Mouse (Mus musculus): ENCODE data around the gene Herc2. TPM values are rescaled to one million over a fixed set of nuclear protein-coding genes. Genes with fewer than 3 reads are reported as not detected.

Herc2 gene
- polyA plus RNA-seq, 1 experiment from 2014 or later = 50.0 TPM

- Histone ChIP-seq H3K9ac (ENCODE audit: low read depth, low read length) (no peak overlapping the region), H3K36me3 (ENCODE audit: control insufficient read depth, insufficient read depth, low read length) (no peaks in the 10 kb centered on the region), H3K4me1 (ENCODE audit: control insufficient read depth, insufficient read depth, low read depth, low read length) (no peaks in the 10 kb centered on the region), H3K27ac (ENCODE audit: low read depth, low read length) (no peak overlapping the region), H3K27me3 (replicated peaks; ENCODE audit: control insufficient read depth, insufficient read depth, low read length) (no peaks in the 10 kb centered on the region), H3K4me2 (ENCODE audit: low read length) (no peak overlapping the region), H3K9me3 (ENCODE audit: control insufficient read depth, low read length) (no peaks in the 10 kb centered on the region), H3K4me3 (ENCODE audit: low read length) (no peak overlapping the region)
- ATAC-seq = no peak
- WGBS = 95% methylated on average over 2 of the region's 2 CpGs
Measured at GRCm38 (mm10) chr7:56277506-56277905, 227.5 kb downstream of the Herc2 start.

Other genes starting within 250 kb of the Herc2 start
- 44.8 and 45.1 TPM in 2 replicates for gene Cyfip1, start 208.5 kb upstream of the Herc2 start, polyA plus RNA-seq (2015; fragmentation: Nextera tagmentation; extraction: Ambion mirVana)
- gene Nipa2, start 87.7 kb upstream of the Herc2 start, polyA plus RNA-seq (2015; fragmentation: Nextera tagmentation; extraction: Ambion mirVana) = 31.4 and 33.9 TPM in 2 replicates
- 28.7 and 29.9 TPM in 2 replicates for gene Nipa1, start 30.2 kb upstream of the Herc2 start, polyA plus RNA-seq (2015; fragmentation: Nextera tagmentation; extraction: Ambion mirVana)
- gene Oca2, start 189.6 kb downstream of the Herc2 start, polyA plus RNA-seq (2015; fragmentation: Nextera tagmentation; extraction: Ambion mirVana) = 2.2 and 2.3 TPM in 2 replicates

Measured in hindbrain, embryonic 16.5 days (tissue).